In genomic region chr10:85102247-85103084, GRCm38 (mm10) we compare ENCODE assay signal across 8 mouse cellular contexts. TPM values are rescaled to one million over a fixed set of nuclear protein-coding genes. Genes with fewer than 3 reads are reported as not detected.
DNase-seq lines count a peak whose midpoint lies in the region; ATAC-seq and TF ChIP-seq lines count a peak whose summit lies in the region.

Gene Fhl4, minus strand, starts transcription at chr10:85102495.
Gene Tmem263, plus strand, starts transcription at chr10:85102627.

- H3K36me3 ChIP-seq in C2C12 (ENCODE audit: control insufficient read depth, insufficient read depth), result no peaks in the 10 kb centered on the region
- no peaks in the 10 kb centered on the region for H3K36me3 ChIP-seq in heart, embryonic 10.5 days
- H3K36me3 ChIP-seq in kidney, embryonic 14.5 days (ENCODE audit: control insufficient read depth, insufficient read depth, low read length), result no peaks in the 10 kb centered on the region
- no peaks in the 10 kb centered on the region for H3K36me3 ChIP-seq in limb, embryonic 15.5 days
- H3K36me3 ChIP-seq in midbrain, postnatal 0 days (ENCODE audit: insufficient read depth, low read length), result no peaks in the 10 kb centered on the region

- peaks cover 28% of the 10 kb centered on the region for H3K79me3 ChIP-seq in C2C12 (ENCODE audit: low read depth)

- no peak for TF ChIP-seq CTCF in C2C12 (IDR thresholded peaks at IDR 0.05; ENCODE audit: control insufficient read depth, insufficient read depth, insufficient read length)
- no peak for TF ChIP-seq CTCF in embryonic fibroblast, embryonic 13.5 days (IDR thresholded peaks at IDR 0.05; ENCODE audit: borderline replicate concordance, insufficient read depth, low read length)
- peak; percentile 35; the same call in 1 of the 2 replicates for TF ChIP-seq CTCF in midbrain, postnatal 0 days (IDR thresholded peaks at IDR 0.05)

- peak within 1 kb of the TSS; percentile 70 for H3K4me2 ChIP-seq in kidney, embryonic 14.5 days (replicated peaks; ENCODE audit: low read depth, low read length)
- H3K4me2 ChIP-seq in limb, embryonic 15.5 days, result peak within 1 kb of the TSS; percentile 71
- peak within 1 kb of the TSS; percentile 90 for H3K4me2 ChIP-seq in midbrain, postnatal 0 days (ENCODE audit: low read depth, low read length, poor library complexity, severe bottlenecking)

- WGBS in heart, embryonic 10.5 days, result under 1% methylated on average over 89 of the region's 96 CpGs
- WGBS in kidney, embryonic 14.5 days, result under 1% methylated on average over 66 of the region's 96 CpGs
- WGBS in limb, embryonic 15.5 days, result under 1% methylated on average over 80 of the region's 96 CpGs
- WGBS in midbrain, postnatal 0 days, result under 1% methylated on average over 40 of the region's 96 CpGs

- H3K4me1 ChIP-seq in embryonic fibroblast, embryonic 13.5 days (ENCODE audit: control insufficient read depth, insufficient read depth, low read length), result no peaks in the 10 kb centered on the region
- H3K4me1 ChIP-seq in heart, embryonic 10.5 days, result peaks cover 9% of the 10 kb centered on the region
- H3K4me1 ChIP-seq in kidney, embryonic 14.5 days (ENCODE audit: control insufficient read depth, insufficient read depth, low read length), result 0 out of 2 replicates have a peak, but pooled peaks cover 3% of the 10 kb centered on the region
- peaks cover 5% of the 10 kb centered on the region; the same call in 1 of the 2 replicates for H3K4me1 ChIP-seq in limb, embryonic 15.5 days
- no peaks in the 10 kb centered on the region for H3K4me1 ChIP-seq in midbrain, postnatal 0 days (ENCODE audit: insufficient read depth, low read length)

- no peaks in the 10 kb centered on the region for H3K27me3 ChIP-seq in C2C12 (ENCODE audit: control insufficient read depth, insufficient read depth, insufficient read length)
- H3K27me3 ChIP-seq in heart, embryonic 10.5 days (ENCODE audit: insufficient read depth, poor library complexity, severe bottlenecking), result no peaks in the 10 kb centered on the region
- no peaks in the 10 kb centered on the region for H3K27me3 ChIP-seq in kidney, embryonic 14.5 days (ENCODE audit: control insufficient read depth, insufficient read depth, low read length)
- H3K27me3 ChIP-seq in limb, embryonic 15.5 days, result no peaks in the 10 kb centered on the region
- H3K27me3 ChIP-seq in midbrain, postnatal 0 days (ENCODE audit: insufficient read depth, low read length), result no peaks in the 10 kb centered on the region

- TF ChIP-seq POLR2A in embryonic fibroblast, embryonic 13.5 days (IDR thresholded peaks at IDR 0.05; ENCODE audit: low read depth, low read length), result peak; percentile 83

- peaks cover 49% of the 10 kb centered on the region for H3K79me2 ChIP-seq in C2C12 (ENCODE audit: control insufficient read depth, insufficient read depth)

- H3K9me3 ChIP-seq in heart, embryonic 10.5 days, result no peaks in the 10 kb centered on the region
- no peaks in the 10 kb centered on the region for H3K9me3 ChIP-seq in kidney, embryonic 14.5 days (ENCODE audit: control insufficient read depth, low read length)
- no peaks in the 10 kb centered on the region for H3K9me3 ChIP-seq in limb, embryonic 15.5 days
- H3K9me3 ChIP-seq in midbrain, postnatal 0 days (ENCODE audit: low read length), result no peaks in the 10 kb centered on the region

- H3K4me3 ChIP-seq in C2C12 (ENCODE audit: insufficient read depth, poor library complexity, severe bottlenecking), result peak within 1 kb of the TSS; percentile 84
- peak within 1 kb of the TSS; percentile 93 for H3K4me3 ChIP-seq in embryonic fibroblast, embryonic 13.5 days (ENCODE audit: insufficient read depth, low read length)
- H3K4me3 ChIP-seq in heart, embryonic 10.5 days, result peak within 1 kb of the TSS; percentile 99
- peak within 1 kb of the TSS; percentile 95 for H3K4me3 ChIP-seq in kidney, embryonic 14.5 days (ENCODE audit: low read length)
- H3K4me3 ChIP-seq in limb, embryonic 15.5 days, result peak within 1 kb of the TSS; percentile 98
- H3K4me3 ChIP-seq in midbrain, postnatal 0 days (ENCODE audit: low read depth, low read length), result peak within 1 kb of the TSS; percentile 97

- peak within 1 kb of the TSS; percentile 90 for H3ac ChIP-seq in C2C12 (ENCODE audit: control insufficient read depth, insufficient read length, low read depth)

- H3K27ac ChIP-seq in embryonic fibroblast, embryonic 13.5 days (ENCODE audit: insufficient read depth, low read length), result peak within 1 kb of the TSS; percentile 86
- H3K27ac ChIP-seq in heart, embryonic 10.5 days, result peak within 1 kb of the TSS; percentile 97
- H3K27ac ChIP-seq in kidney, embryonic 14.5 days (ENCODE audit: low read depth, low read length), result peak within 1 kb of the TSS; percentile 82
- H3K27ac ChIP-seq in limb, embryonic 15.5 days, result peak within 1 kb of the TSS; percentile 91
- peak within 1 kb of the TSS; percentile 92 for H3K27ac ChIP-seq in midbrain, postnatal 0 days (ENCODE audit: low read depth, low read length)

- ATAC-seq in kidney, embryonic 14.5 days (ENCODE audit: low FRiP score, low TSS enrichment), result peak; percentile 98
- ATAC-seq in limb, embryonic 15.5 days (ENCODE audit: insufficient number of reproducible peaks, low FRiP score, low TSS enrichment, low read depth), result peak; percentile 95
- ATAC-seq in midbrain, postnatal 0 days (ENCODE audit: low FRiP score), result peak; percentile 95

- peak; percentile 89 for DNase-seq in brain, adult 2 months (ENCODE audit: low read depth, low spot score)
- DNase-seq in heart, embryonic 10.5 days (ENCODE audit: low spot score), result peak; percentile 96
- DNase-seq in midbrain, postnatal 0 days (ENCODE audit: low spot score), result peak; percentile 95
- DNase-seq in spleen, postnatal 10 days (ENCODE audit: low spot score in 2 of 2), result peak; percentile 76 to 84

- H3K9ac ChIP-seq in kidney, embryonic 14.5 days (ENCODE audit: low read depth, low read length), result peak within 1 kb of the TSS; percentile 92
- H3K9ac ChIP-seq in limb, embryonic 15.5 days, result peak within 1 kb of the TSS; percentile 98
- peak within 1 kb of the TSS; percentile 95 for H3K9ac ChIP-seq in midbrain, postnatal 0 days (replicated peaks; ENCODE audit: low read length, poor library complexity, severe bottlenecking)

TF ChIP-seq in C2C12, 6 proteins besides CTCF, POLR2A, EP300 and RAD21:
- TF ChIP-seq FOSL1 (IDR thresholded peaks at IDR 0.05; ENCODE audit: insufficient read depth, low read length, poor library complexity, severe bottlenecking), result no peak
- TF ChIP-seq USF1 (IDR thresholded peaks at IDR 0.05; ENCODE audit: low read depth), result no peak
- no peak for TF ChIP-seq CEBPB (IDR thresholded peaks at IDR 0.05; ENCODE audit: low read depth)
- TF ChIP-seq MAX (IDR thresholded peaks at IDR 0.05), result peak; percentile 61

RNA-seq across cellular contexts. Expression of gene Fhl4, which starts in this region (rescaled TPM):
- 0.12 TPM for polyA plus RNA-seq in C2C12 (2012; fragmentation: generic; extraction: Trizol)
- polyA plus RNA-seq in embryonic fibroblast, embryonic 13.5 days (2011; ENCODE audit: insufficient read length, low read depth, missing spikeins), result 1.6 and 2.3 TPM in 2 replicates
- polyA plus RNA-seq in heart, embryonic 10.5 days (2016; fragmentation: Nextera tagmentation; extraction: Ambion mirVana), result 1.1 and 1.4 TPM in 2 replicates
- 1.4 and 1.6 TPM in 2 replicates for polyA plus RNA-seq in kidney, embryonic 14.5 days (2014; fragmentation: Nextera tagmentation; extraction: Ambion mirVana)
- 1.4 and 1.5 TPM in 2 replicates for polyA plus RNA-seq in limb, embryonic 15.5 days (2015; fragmentation: Nextera tagmentation; extraction: Ambion mirVana)
- 1.7 and 2.0 TPM in 2 replicates for total RNA-seq in midbrain, postnatal 0 days (2014; rRNA removed)
- polyA plus RNA-seq in midbrain, postnatal 0 days (2015; fragmentation: Nextera tagmentation; extraction: Ambion mirVana), result 2.1 TPM in 2 replicates

RNA-seq across cellular contexts. Expression of gene Tmem263, which starts in this region (rescaled TPM):
- 11.0 TPM for polyA plus RNA-seq in C2C12 (2012; fragmentation: generic; extraction: Trizol)
- 63.5 and 79.4 TPM in 2 replicates for polyA plus RNA-seq in embryonic fibroblast, embryonic 13.5 days (2011; ENCODE audit: insufficient read length, low read depth, missing spikeins)
- polyA plus RNA-seq in heart, embryonic 10.5 days (2016; fragmentation: Nextera tagmentation; extraction: Ambion mirVana), result 52.5 and 59.8 TPM in 2 replicates
- polyA plus RNA-seq in kidney, embryonic 14.5 days (2014; fragmentation: Nextera tagmentation; extraction: Ambion mirVana), result 50.8 and 75.9 TPM in 2 replicates
- 123 and 128 TPM in 2 replicates for polyA plus RNA-seq in limb, embryonic 15.5 days (2015; fragmentation: Nextera tagmentation; extraction: Ambion mirVana)
- 29.6 and 33.5 TPM in 2 replicates for total RNA-seq in midbrain, postnatal 0 days (2014; rRNA removed)
- polyA plus RNA-seq in midbrain, postnatal 0 days (2015; fragmentation: Nextera tagmentation; extraction: Ambion mirVana), result 44.2 and 46.5 TPM in 2 replicates

Comparison
In these comparisons a context has a peak if more than half of its experiments do, and no peak if none do; other contexts are left out.
1. Peak in every context shown above with its lines: DNase-seq, ATAC-seq, H3K4me3 ChIP-seq and H3K27ac ChIP-seq.